Mouse (Mus musculus) lung, postnatal 4 days (tissue): ENCODE data around the gene Fam120b.

Experiments used
- DNase-seq, 2 experiments: peaks; one replicate each; pipeline ENCODE4 v3.0.0; 2021

Gene Fam120b

DNA sequence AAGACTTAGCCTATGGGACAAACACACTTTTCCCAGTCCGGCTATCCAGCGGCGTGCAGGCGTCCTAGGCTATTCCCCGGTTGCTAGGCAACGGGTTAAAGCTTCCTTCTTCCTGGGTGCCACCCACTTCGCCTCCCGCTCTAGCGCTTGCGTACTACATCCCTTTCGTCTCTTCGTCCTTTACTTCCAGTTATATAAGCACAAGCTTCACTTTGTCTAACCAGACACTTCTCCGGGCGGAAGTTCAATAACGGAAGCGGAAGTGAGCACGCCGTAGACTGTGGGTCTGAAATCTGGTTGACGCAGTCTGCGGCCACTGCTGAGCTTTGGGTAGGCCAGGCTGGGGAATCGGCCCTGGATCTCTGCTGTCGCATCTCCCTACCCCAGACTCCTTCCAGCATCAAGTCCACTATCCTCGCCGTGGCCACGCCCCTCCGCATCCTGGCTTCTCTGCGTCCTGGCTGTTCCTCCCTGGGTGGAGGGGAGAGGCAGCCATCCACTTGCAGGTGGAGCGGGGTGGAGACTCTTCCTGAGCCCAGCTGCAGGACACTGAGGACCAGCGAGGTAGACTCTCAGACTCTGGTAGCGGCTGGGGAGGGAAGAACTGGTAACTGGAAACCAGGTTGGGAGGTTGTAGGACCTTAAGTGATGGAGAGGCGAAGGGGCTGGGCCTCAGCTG is at the start of gene Fam120b:
Gene Fam120b (plus strand): TSS at position 206 of the 679 bp plus-strand sequence.
- peak; percentile 90 to 94 for DNase-seq

DNA sequence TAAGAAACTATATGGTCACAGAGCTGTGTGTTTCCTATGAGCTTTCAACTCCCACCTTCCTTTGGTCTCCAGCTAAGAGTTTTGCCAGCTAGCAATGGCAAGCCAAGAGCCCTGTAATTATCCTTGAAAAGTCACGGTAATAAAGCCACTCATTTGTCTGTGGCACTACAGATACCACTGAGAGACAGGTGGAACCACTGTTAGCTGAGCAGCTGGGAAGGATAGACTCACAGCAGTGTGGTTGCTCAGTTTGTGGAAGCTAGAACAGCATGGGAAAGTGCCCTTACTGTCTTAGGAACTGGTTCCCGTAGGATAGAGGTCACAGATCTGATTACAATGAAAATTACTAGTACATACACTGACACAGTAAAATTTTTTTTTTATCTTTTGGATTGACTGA is 45.9 kb upstream of the Fam120b start:
- no peak for DNase-seq

DNA sequence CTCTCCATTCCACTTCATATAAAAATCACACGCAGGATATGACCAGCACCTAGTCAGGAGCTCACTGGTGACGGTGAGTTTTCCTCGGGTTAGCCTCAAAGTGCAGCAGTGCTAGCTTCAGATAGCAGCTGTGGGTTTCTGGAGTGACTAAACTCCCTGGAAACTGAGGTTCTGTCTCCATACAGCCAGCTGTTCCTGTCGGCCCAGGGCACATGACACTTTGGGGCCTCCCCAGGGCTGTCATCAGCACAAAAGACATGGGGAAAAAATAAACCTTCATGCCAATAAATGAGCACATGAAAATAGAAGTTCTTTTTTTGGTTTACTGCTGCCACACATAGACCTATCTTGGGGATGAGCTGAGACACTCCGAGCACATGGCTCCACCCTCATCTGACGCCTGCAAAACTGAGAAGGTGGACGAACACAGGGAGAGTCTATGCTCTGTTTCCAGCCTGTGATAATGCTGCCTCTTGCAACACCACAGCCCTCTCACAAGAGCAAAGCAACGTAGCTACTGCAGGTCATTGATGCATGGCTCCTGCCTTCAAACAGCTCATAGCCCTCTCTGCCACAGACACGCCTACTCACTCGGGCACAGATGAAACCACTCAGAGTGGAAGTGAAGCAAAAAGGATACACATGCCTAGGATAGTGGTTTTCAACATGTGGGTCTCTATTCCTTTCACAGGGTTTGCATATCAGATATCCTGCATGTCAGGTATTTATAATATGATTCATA is 43.0 kb upstream of the Fam120b start:
- DNase-seq = peak in 1 of 2 experiments; percentile 23

DNA sequence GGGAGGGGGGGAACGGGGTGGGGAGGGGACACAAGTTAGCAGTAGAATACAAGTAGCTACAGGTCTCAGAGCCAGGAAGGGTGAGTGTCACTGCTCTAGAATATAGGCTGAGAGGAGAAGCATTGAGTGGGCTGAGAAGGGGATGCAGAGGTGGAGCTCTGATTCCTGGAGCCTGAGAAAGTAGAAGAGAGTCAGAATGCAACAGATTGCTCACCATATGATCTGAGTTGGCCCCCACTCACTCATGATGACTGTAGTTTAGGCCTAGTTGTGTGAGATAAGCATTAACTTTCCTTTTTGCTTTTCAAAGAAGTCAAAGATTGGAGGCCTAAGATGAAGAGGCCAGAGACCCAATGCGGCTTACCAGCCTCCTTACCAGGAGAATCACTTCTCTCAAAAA is 42.0 kb upstream of the Fam120b start:
- DNase-seq = no peak

DNA sequence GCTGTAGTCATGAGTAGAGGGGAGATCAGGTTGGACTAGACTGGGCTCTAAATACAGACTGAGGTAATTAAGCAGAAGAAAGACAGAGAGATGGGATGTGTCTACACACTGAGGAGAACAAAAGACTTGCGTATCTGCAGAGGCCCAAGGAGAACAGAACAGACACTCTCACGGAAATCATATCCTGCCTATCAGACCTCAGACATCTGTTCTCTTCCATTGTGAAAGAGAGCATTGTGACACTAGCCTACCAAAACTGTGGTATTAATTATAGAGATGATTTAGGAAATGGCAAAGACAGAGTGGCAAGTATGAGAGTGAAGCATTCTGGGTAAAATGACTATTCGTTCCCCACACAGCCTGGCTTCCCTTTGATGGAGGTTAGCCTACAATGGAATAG is 40.9 kb upstream of the Fam120b start:
- no peak for DNase-seq

DNA sequence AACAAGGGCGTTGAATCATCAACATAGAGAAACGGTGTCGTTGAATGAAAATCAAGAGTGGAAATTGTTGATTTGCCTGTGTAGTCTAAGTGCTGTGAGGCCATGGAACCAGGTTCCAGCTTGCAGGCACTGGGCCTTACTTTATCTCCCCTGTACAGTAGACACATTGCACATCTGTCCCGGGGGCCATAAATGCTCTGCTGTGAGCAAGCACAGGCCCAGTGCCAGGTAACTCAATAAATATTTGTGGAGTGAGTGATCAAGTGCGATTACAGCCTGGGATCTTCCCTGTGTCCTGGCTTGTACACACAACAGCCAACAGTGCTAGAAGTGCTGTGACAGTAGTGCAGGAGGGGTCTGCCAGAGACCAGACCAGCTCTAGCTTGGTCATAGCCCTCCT is 39.5 kb upstream of the Fam120b start:
- DNase-seq = no peak

DNA sequence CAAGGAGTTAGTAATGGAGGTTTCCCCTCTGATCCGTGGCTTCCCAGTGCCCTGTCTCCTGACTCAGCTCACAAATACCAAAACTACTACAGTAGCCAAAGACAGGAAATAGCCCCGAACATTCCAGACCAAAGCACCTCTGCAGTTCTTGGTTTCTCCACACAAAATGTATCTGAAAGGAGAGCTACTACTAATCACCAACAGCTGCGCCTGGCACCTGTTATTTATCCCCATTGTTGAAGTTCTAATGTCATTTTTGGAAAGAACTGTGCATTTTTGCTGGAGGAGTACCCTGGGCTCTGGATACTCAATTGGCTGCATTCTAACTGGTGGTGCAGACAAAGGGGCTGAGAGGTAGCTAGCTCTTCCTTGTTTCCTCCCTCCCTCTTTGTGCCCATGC is 38.9 kb upstream of the Fam120b start:
- DNase-seq = no peak

DNA sequence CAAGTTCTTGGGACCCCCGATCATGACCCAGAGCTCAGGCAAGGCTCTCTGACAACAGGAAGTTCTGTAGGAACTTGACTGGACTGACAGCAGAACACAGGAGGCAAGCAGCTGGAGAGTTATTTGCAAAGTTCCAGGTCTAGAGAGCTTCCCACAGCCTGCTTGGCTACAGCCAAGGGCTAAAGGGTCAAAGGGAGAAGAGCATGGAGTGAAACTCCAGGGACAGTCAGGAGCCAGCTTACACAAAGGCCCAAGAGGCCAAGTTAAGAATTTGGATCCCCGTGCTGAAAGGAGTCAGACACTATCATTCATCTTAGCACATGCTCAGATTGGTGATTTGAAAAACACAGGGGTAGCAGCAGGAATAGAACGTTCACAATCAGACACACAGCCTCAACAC is 32.3 kb upstream of the Fam120b start:
- DNase-seq = no peak

DNA sequence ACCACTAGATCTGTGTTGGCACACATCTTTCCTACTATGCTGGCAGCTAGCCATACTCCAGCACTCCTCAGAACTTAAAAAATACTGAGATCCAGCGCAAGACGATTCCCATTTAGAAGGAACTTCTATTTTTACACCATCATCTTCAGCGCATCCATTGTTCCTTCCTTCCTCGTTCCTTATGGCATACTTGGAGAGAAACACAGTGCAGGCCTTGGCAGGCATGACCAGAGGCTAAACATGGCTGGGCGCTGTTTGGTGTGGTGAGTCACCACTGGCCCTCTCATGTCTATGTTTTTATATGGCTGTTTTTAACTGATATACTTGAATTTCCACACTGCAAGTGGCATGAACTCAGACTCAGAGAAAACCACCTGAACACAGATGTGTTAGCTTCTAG is 30.4 kb upstream of the Fam120b start:
- peak; percentile 45 to 55 for DNase-seq

DNA sequence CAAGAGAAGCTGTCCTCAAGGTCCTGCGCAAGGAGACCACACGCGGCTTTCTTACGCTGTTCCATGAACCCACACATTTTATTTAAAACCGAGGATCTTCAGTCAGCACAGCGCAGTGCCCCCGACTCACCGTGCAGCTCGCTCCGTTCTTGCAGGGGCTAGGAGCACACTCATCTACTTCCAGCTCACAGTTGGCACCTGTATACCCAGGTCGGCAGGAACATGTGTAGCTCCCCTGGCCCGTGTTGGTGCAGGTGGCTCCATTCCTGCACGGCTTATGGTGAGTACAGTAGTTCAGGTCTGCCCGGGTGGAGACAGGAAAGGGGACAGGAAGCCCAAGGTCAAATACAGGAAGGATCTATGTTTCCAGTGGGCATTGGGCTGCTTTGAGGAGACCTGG is 25.6 kb upstream of the Fam120b start:
- DNase-seq = no peak

DNA sequence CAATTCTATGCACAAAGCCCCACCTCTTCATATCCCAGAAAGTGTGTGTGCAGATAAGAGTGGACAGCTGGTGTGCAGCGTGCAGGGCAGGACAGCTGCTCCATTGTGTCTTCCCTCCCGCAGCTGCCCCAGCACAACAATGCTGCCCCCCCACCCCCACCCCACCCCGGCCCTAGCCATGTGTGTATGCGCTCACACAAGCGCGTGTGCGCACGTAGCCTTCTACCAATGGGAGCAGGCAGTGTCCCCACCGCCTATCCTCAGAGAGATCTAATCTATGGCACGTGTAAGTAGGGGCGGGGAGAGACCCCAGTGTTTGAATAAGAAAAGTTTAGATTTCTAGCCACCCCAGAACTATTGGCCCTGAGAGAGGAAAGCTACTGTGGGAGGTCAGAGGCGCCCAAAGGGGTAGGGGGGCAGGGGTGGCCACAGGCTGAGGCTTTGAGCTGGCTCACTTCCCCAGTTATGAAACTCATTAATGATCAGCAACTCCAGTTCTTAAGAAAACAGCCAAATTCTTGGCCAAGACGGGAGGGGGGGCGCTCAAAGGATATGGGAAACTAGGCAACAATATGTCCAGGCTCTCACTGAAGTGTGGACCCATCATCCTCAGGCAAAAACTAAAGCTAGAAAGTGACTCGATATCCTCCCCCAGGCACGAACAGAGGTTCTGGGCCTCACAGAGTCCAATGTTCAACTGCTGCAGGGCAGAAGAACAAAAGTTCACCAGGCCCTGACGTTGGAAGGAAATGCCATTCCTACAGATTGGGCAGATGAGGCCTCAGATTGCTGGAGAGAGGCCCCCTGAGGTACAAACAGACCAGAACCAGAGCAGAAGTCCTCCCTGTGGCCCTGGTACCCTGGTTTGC is 23.8 kb upstream of the Fam120b start:
- peak; percentile 28 to 53 for DNase-seq

DNA sequence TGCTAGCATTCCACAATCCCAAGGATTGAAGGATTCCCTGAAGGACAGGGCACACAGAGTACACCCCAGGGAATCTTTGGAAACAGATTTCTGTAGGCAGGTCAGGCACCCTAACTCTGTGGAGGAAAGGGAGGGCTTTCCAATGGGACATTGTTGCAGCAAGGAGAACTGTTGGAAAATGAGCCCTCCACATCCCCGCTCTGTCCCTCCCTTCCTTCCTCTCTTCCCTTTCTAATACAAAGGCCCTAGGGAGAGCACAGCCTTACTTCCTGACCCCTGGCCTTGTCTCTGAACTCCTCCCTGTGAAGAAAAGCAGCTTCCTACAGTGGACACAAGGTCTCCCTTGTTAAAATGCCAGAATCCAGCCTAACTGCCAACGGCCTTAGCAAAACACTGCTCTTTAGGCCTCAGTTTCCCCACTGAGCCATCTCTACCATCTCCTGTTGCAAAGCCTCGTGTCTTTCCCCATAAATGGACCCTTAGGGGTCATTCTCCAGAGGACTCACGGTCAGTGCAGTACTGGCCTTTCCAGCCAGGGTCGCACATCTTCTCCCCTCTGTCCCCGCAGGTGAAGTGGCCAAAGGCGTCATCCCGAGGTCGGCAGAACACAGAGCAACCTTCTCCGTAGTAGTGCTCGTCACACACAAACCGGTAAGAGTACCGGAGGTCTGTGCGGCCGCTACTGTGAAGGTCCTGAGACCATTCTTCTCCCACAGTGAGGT is 22.9 kb upstream of the Fam120b start:
- no peak for DNase-seq

DNA sequence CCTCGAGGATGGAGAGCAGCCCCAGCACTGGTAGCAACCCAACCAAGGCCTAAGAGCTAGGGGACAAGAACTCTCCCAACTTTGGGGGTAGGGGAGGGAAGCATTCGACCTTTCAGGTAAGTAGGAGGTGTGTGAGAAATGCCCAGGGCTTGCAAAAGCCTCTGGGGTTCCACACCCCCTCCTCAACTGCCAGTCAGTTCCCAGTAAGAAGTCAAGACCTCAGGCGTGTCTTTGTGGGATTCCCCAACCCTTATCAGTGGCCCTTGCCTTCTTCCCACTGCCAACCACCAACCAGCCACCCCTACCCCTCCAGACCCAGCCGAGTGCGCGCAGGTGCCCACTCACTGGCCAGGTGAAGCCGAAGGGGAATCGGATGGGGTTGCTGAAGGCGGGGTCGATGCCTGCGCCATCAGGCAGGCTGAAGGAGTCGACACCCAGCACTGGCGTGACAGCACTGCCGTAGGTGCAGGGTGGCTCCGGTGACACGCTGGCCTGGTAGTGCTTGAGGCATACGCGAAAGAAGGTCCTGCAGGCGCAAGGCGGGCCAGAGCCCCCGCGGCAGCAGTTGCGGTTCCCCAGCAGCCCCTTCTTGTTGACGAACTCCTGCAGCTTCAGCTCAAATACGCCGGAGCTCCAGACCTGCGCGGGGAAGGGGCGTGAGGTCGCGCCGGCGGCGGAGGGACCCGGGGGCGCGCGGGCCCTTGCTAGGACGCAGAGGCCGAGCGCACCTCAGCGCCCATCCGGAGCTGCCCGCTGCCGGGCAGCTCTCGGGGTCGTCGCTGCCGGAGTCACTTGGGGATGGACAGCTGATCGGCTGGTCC is 21.5 kb upstream of the Fam120b start:
- peak in 1 of 2 experiments; percentile 18 for DNase-seq

DNA sequence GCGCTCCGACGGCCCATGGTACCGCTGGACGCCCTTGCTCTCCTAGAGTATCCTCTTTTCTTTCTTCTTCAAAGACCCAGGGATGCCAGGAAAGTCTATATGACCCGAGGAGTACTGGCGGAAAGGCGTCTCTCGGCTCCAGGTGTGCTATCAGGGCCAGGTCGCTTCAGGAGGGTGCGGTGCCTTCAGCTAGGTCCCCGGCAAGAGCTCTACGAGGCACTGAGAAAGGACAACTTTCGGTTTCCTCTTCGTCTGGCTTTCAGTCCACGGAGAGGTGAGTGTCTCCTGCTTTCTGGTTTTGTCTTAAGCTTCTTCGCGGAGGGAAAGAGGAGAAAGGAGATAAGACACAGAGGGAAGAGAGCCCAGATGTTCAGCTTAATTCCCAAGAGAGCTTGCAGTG is 20.8 kb upstream of the Fam120b start:
- DNase-seq = no peak

DNA sequence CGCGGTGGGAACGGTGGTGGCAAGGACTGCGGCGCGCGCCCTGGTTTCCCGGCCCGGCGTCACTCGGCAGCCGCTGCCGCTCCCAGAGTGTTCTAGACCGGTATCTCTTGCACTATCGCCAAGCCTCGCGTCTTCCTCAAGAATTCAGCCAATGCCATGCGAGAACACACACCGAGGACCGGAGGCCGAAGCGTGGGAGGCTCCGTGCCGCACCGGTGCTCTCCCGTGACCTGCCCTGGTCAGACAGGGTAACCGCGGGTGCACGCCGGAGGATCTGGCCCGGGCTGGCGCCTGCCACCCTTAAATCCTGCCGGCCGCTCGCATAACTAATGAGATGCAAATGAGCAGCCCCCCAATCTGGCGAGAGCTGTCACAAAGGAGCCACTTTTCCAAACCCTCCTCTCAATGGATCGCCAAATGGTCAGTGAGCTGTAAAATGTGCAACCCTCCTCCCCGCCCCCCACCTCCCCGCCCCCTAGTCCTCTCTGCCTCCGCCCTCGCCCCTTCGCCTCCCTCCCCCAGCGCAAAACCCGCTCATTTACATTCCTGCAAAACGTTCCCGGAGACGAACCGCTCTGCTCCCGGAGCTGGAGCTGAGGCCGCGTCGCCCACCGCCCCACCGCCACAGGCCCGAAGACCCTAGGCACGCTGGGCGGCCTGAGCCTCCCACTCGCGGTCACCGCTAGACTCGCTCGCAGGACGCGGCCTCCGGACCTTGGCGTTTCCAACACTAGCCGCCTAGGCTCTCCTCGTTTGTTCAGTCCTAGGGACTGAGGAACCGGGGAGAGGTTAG is 20.1 kb upstream of the Fam120b start:
- peak; percentile 72 to 82 for DNase-seq

DNA sequence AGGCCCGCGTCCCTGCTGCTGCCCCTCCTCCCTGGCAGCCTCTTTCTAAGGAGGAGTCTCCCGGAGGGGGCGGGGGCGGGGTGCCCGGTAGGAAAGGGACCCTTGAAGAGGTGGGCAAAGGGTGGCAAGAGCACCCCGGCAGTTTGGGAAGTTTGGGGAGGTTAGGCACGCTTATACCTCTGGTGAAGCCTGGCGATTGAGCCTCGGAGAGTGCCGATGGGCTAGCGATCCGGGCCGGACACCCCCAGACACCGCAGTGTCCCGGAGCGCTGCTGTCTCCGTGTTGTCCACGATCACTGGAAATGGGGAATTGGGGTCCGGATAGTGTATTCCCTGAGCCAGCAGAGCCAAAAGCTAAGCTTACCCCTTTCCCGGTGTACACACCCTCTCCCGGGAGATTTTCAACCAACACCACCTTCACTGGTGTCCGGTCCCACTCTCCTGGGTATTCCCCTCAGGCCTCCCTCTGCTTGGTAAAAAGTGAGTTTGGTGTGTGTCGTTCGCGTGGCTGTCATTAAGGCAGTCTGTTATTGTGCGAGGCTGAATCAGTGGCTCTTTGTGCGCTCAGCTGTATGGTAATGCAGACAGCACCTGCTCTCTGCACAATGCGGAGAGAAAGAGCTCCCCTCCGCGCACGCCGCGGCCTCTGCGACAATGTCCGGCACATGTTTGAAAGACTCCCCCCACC is 19.4 kb upstream of the Fam120b start, which contains the start of gene Dll1:
Gene Dll1 (minus strand): TSS at position 379 of the 688 bp plus-strand sequence.
- no peak for DNase-seq

DNA sequence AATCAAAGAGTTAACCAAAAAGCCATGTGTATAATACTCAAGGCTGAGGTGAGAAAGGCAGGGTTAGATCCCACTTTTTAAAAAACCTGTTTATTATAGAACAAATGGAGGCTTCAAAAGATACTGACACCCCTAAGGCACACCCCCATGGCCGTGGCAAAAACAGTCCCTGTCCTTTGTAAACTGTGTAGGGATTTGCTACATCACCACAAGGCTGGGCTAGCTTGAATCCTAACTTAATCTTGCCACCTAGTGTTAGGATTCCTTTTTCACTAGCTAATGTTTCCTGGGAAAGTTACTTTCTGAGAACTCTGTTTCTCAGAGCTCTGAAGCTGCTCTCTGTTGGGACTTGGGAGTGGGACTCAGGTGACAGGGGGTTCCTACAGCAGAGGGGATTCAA is 18.1 kb upstream of the Fam120b start:
- DNase-seq = peak in 1 of 2 experiments; percentile 32

DNA sequence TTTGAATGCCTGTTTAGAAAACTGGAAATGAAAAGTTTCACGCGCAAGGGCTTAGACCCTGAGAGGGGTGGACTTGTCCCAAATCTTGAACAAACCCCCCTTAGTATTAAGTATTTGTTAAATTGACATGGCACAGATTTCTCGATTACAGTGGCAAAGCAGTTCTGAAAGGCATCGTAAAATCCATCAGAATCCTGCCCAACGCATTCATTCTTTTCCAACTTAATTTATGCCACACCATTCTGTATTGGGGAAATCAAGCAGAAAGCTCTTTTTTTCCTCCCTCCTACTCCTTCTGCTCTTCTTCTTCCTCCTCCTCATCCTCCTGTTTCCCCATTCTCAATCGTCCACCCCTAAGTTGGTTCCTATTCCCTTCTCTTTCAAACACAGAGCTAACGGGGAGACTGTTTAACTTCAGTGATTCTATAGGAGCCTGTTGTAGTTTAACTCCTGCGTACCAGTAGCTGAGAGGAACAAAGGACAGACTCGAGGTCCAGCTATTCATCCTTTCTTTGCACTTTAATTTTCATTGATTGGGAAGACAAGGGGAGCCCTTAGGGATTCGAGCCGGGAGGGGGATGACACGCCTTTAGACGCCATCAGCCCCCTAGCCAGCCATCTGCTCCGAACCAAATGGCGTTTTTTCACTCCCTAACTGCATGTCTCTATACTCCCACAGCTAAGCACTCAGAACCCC is 17.4 kb upstream of the Fam120b start:
- DNase-seq = no peak

DNA sequence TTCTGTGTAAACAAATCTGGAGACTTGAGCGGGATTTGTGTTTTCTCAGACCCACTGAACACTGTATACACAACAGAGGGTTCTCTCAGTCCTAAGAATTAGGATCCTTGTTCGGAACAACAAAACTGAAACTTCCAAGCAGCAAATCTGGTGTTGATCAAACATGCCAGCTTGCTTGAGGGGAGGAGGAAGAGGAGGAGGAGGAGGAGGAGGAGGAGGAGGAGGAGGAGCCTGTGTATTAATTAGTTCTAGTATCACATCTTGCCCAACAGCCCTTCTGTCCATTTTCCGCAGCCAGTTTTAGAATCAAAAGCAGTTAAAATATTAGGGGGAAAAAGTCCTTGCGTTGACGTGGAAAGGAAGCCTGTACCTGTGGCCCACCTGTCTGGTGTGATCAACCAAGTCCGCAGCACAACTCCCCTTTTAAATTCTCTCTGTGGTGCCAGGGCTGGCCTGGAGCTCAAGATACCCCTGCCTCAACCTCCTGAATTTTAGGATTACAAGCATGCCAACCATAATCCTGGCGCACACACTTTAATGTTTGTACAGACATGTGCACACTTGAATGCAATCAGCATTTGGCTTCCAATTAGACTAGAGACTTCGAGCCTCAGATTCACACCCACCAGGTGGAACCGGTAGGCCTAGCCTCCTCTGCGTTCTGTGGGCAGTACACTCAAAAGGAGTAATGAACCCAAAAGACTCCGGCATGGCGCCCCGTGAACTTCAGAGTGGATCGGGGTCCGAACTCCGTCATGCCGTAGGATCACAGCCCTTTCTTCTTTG is 16.1 kb upstream of the Fam120b start:
- no peak for DNase-seq
